Mouse (Mus musculus): ENCODE data around the gene St3gal3.

The St3gal3 gene

GRCm38 (mm10) chr4:118089939-118090338 lies 44.8 kb downstream of the St3gal3 start:
- peak in 1 of 2 experiments; percentile 33 for DNase-seq (ENCODE audit: low spot score in 2 of 2)

- no peak for DNase-seq (ENCODE audit: low spot score in 2 of 2)
Observed at GRCm38 (mm10) chr4:118088771-118089170, 45.9 kb downstream of the St3gal3 start.

DNA sequence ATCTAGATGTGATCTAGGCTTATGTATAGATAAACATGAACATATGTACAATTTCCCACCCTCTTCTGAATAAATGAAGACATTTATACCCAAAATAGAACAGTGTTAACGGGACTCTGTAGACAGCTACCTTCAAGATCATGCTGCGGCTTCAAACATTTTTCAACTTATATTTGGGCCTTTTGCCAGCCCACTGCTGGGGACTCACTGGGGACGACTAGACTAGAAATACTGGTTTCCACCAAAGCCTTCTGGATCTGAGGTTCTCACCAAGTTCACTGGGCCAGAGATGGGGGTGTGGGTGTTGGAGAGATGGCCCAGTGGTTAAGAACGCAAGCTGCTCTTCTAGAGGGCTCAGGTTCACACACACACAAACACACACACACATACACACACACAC lies 49.7 kb downstream of the St3gal3 start:
- DNase-seq (ENCODE audit: low spot score in 2 of 2) = no peak

GRCm38 (mm10) chr4:118083217-118083951 lies 51.3 kb downstream of the St3gal3 start:
- peak; percentile 98 for DNase-seq (ENCODE audit: low spot score in 2 of 2)

GRCm38 (mm10) chr4:118081608-118082331 lies 52.9 kb downstream of the St3gal3 start:
- no peak for DNase-seq (ENCODE audit: low spot score in 2 of 2)

GRCm38 (mm10) chr4:118080481-118080880 lies 54.2 kb downstream of the St3gal3 start:
- DNase-seq (ENCODE audit: low spot score in 2 of 2) = no peak

DNA sequence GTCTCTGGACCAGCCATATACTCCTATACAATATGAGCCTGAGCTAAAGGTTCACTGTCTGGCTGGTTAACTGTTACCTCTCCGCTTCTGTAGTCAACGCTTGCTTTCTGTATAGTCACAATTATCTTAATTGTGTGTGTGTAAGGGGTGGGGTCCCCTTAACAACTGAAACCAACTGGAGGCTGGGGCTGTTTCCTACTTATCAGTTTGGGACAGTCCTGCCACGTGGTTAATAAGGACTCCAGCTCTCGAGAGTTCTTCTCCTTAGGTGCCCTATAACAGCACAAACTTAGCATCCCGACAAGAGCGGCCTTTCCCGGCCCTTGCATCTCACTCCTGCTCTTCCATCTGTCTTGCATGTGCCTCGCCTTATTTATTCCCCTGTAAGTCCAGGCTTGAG lies 55.5 kb downstream of the St3gal3 start:
- DNase-seq (ENCODE audit: low spot score in 2 of 2) = no peak

- no peak for DNase-seq (ENCODE audit: low spot score in 2 of 2)
Observed at GRCm38 (mm10) chr4:118078576-118078975, 56.1 kb downstream of the St3gal3 start.

DNA sequence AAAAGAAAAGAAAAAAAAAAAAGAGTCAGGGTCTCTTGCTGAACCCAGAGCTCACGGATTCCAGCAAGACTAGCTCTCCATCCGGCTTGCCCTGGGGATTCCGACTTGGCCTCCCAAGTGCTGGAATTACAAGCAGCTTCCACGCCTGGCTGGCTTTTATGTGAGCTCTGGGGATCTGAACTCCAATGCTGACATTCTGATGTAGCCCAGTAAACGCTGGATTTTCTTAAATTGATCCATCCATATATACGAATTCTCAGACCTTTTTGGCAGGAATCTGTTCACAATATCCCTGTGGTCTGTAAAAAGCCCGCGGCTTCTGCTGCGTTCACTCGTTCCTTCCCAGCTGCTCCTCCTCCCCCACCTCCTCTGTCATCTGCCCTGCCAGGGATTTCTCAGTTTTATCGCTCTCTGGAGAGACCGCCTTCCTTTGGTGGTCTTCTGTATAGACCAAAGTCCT lies 57.4 kb downstream of the St3gal3 start:
- DNase-seq (ENCODE audit: low spot score in 2 of 2) = no peak

- no peak for DNase-seq (ENCODE audit: low spot score in 2 of 2)
Observed at GRCm38 (mm10) chr4:118076648-118077047, 58.1 kb downstream of the St3gal3 start.

DNA sequence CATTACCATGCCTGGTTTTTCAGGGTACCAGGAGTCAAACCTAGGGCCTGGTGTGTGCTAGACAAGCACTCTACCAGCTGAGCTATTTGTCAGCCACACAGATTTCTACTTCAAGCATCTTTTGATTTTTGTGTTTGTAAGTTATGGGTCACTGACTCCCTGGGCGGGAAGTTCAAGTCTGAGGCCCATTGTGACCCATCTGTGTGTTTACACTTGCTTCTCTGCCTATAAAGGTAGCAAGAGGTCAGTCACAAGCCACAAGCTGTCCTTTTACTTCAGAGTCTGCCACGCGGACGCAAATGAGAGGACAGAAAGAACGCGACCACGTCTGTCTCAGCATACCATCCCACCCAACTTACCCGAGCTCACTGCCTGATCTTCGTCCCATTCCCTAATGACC lies 59.4 kb downstream of the St3gal3 start:
- no peak for DNase-seq (ENCODE audit: low spot score in 2 of 2)

DNA sequence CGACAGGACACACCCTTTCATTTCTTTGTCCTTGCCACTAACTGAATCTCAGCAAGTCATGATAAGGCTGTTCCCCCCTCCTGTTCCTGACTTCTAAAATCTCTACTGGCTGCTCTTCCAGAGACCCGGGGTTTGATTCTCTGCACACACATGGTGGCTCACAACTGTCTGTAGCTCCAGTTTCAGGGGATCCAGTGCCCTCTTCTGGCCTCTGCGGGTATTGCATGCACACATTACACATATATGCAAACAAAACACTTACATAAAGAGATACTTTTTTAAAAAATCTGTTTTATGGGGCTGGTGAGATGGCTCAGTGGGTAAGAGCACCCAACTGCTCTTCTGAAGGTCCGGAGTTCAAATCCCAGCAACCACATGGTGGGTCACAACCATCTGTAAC lies 60.5 kb downstream of the St3gal3 start:
- no peak for DNase-seq (ENCODE audit: low spot score in 2 of 2)

DNA sequence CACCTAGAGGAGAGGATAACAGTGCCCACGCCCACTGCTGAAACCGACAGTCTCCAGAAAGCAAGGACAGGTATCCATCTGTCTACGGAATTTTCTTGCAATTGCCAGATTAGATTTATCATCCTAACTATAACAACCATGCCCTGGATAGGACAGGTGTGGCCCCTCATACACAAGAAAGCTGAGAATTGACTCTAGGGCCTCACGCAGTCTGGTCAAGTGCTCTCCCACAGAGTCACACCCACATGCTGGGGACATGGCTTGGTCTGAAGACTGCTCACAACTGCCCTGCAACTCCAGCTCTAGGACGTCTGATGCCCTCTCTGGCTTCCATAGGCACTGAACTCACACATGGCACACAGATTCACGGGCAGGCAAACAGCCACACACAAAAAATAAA lies 61.6 kb downstream of the St3gal3 start:
- DNase-seq (ENCODE audit: low spot score in 2 of 2) = no peak

DNA sequence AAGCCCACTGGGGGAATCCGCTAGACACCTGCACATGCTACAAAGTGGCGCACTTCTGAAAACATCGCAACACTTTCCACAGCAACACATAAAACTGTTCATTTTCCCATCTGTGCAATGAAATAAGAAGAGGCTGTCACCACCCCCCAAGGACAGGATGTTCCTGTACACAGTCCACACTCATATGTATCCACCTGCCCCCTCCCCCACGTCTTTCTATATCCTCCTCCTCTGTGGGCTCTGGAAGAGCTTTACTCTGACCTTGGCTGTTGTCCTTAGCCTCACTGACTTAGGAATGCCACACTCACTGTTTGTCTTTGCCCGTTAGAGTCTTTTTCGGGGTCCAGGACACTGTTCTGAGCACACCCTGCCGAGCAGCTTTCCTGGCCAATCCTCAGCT lies 62.8 kb downstream of the St3gal3 start:
- no peak for DNase-seq (ENCODE audit: low spot score in 2 of 2)

- DNase-seq (ENCODE audit: low spot score in 2 of 2) = no peak
Observed at GRCm38 (mm10) chr4:118070255-118071234, 64.2 kb downstream of the St3gal3 start.

DNA sequence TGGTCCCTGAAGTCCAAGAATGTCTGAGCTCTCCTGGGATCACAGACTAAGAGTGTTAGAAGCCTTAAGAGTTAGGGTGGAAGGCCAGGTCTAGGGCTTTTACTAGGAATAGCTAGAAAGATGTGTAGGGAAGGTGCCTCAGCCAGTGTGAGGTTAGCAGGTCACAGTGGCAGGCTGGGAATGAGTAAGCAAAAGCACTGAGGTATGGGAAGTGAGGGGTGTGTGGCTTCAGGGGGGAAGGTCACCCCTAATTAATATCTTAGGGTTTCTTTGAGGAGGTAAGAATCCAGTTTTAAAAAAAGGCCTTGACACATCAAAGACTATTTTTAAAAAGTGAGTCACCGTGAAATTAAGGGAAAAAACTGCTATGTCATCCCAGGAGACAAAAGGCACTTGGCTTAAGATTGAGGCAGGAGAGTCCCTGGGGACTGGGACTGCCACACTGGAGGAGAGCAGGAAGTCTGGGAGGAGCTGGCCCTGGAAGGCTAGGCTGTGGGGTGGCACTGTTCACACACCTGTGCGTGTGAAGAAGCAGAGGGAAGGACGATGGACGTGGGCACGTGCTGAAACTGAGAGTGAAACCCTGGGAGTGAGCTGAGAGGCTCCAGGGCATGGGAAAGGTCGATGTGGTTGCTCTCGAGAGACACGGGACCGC lies 72.8 kb downstream of the St3gal3 start:
- DNase-seq (ENCODE audit: low spot score in 2 of 2) = no peak

DNA sequence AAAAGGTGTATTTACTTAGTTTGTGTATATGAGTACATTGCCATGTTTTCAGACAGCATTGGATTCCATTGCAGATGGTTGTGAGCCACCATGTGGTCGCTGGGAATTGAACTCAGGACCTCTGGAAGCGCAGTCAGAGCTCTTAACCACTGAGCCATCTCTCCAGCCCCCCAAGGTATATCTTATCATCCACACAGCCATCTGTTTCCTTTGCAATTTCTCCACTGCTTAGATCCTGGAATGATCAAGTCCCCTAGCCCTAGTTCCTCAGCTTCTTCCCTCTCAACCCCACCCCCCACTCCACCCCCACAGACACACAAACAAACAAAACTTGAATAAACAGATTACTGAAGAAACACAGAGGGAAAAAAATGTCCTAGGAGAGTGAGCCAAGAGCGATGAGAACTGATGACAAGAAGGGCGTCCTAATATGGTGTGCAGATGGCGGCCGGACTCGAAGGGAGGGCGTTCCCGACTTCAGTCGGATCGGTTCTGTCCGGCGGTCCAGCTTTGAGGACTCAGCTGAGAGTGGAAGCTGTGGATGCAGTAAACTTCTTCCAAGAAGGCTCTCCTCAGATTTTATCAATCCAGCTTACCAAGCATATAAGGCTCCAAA lies 73.7 kb downstream of the St3gal3 start:
- no peak for DNase-seq (ENCODE audit: low spot score in 2 of 2)

DNA sequence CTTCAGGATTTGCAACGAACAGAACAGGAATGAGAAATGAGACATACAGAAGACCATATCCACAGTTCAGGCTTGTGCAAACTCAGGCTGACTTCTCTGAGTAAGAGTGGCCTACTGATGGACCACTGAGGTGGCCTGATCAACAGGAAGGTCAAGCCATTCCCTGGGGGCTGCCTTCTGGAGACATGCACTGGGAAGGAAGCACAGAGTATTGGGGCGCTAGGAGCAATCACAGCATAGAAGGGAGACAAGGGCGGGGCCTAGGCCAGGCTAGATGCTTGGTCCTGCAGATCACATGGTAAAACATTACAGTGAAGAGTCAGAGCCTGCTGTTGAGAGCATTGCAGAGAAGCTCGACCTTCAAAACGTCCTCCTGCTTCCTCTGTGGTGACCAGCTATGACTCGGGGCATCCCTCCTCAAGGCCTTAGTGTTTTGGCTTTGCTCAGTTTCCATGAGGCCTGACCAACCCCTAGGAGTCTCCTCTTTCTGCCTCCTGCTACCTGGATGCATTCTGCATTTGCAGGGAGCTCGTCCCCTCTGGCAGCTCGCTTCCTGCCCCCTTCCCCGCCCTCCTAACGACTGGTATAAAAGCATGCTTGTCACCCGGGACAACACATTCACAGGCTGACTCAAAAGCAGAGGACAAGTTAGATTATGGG lies 74.8 kb downstream of the St3gal3 start:
- DNase-seq (ENCODE audit: low spot score in 2 of 2) = no peak

DNA sequence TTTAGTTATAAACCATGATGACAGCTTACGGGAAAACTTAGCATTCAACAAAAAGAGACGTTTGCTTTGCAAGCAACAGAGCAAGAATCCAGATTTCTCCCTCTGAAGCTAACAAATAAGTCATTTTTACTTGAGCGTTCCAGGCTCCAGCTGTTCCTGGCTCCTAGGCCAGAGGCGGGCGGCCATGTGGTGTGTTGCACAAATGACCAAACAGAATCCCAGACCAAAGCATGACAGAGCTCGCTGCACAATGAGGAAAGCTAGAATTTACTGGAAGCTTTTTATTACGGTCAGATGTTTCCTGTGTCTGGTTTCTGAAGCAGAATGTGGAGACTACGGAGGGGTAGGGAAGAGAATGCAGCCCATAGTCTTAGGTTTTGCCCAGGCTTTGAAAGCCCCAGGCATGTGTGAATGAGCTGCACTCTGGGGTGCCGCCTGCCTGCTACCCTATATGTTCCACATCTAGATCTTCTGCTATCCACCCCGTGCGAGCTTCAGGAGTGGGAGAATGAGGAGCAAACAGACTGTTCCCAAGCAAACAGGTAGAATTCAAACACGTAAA lies 76.5 kb downstream of the St3gal3 start:
- DNase-seq (ENCODE audit: low spot score in 2 of 2) = no peak

- no peak for DNase-seq (ENCODE audit: low spot score in 2 of 2)
Observed at GRCm38 (mm10) chr4:118057076-118057475, 77.6 kb downstream of the St3gal3 start.

Measured in cerebellum, postnatal 4 days (tissue).